Mouse (Mus musculus) monocyte, adult 2 months (primary cell): ENCODE measurements around the gene Cdiptos.

ENCODE experiments used
- DNase-seq, 2 experiments: peaks; one replicate each; pipeline ENCODE4 v3.0.0; 2022; ENCODE audit warnings: low spot score in 2 of 2, low read depth in 1 of 2

Gene Cdiptos

DNA sequence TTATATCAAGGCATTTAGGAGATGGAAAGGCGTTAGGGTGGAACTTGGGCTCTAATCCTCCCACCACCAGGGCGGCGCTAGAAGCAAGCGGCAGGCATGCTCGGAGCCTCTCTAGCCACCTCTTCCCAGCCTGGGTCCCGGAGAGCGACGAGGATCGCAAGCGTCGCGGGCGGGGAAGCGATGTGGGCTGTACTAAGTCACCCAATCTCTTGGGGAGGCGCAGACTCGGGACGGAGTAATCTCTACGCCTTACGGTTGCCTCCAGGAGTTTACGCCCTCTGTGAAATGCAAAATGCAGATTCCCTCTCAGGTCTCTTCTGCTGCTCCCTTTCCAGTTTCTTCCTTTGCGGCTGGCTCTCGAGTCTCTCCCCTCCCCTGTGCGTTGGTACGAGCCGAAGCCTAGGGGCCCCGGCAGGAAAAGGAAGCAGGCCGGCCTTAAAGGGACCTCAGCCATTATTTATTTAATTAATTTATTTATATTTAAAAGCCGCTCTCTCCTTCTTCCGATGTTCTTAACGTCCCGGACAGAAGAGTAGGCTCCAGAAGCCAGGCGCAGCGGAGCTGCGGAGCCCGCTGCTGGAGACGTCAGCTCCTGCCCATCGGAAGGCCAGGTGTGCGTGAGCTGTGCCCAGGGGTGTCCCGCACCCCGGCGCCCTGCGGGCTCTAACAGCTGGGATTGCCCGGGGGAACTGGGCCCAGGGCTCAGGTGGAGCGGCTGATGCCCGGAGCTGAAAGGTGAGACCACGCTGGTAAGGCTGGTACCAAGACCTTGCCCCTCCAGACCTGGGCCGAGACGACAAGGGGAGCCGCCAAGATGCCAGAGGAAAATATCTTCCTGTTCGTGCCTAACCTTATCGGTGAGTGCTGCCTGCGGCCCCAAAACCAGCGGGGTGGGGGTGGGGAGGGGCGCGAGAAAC, at the start of gene Cdiptos:
Gene Cdiptos, minus strand, starts transcription at position 149 of the 917 bp plus-strand sequence.
- peak; percentile 88 to 91 for DNase-seq

DNA sequence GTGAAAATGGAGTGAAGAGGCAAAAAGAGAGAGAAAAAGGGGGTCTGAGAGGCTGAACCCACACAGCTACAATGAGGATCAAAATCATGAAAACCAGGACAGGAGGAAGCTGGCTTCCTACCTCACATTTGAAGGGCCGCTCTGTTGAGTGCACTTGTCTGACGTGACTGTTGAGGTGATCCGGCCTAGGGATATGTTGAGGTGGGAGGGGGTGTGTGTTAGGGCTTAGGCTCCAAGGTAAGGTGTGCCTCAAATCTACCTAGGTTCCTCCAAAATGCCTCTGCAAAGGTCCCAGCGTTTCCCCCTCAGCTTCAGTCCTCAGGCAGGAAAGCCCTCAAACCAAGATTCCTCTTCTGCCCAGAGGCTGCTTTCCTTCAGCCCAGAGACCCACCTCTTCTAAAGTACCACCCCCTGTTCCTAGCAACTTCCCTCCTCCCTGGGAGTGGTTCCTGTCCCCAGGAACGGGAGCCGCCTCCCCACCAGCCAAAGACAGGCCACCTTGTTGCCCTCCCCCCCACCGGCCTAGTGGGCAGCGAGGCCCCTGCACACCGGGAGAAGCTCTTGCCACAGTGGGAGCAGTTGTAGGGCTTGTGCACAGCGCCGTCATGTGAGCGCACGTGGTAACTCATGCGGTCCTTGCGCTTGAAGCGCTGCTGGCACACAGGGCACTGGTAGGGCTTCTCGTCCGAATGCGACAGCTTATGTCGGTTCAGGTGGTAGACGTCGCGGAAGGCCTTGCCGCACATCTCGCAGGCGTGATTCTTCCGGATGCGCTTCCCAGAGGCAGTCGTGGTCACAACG, 49.1 kb upstream of the Cdiptos start:
- DNase-seq = peak; percentile 42 to 64

DNA sequence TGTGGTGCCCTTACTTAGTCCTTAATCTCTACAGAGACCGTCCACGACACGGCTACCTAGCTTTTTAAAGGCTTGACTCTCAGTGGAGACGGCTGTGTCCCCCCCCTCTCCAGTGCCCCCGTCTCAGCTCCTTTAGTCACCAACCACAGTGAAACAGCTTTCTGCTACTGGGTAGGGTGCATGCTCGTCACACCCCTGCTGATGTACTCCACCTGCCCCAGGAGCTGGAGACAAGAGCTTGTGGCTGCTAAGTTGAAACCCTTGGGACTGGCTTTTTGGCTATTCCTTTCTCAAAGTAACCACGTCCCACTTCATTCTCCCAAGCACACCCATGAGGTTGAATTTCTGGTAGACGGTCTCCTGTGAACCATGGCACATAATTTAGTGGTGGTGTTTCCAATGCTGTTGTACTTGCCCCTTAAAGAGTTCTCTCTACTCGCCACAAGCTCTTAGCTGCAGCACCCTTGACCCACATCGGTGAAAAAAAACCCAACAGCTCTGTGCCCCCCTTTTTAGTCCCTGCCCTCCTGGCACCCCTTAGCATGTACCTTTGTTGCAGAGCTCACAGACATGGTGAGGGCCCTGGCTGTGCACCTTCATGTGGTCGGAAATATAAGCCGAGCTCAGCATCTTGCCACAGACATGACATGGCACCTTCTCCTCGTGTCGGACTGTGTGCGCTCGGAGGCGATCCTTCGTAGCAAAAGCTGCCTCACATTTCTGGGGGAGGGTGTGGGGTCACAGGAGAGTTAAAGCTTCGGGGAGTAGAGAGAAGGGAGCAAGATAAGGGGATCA, 48.2 kb upstream of the Cdiptos start:
- DNase-seq = no peak

DNA sequence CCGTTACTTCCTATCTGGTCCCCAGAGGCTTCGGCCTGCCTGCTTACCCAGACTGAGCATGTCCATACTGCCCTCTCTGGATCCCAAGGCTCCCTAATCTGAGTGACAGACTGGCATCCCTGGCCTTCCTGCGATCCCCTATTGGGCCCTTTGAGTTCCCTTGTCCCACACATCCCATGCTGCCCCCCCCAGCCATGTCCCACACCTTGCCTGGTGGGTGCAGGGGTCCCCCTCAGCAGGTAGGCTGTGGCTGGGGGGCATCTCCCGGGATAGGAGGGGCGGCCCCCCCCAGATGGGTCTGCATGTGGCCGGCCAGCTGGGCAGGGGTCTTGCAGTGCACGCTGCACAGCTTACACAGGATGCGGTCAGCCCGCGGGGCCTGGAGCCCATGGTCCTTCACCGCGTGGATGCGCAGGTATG, 47.4 kb upstream of the Cdiptos start:
- DNase-seq = no peak

DNA sequence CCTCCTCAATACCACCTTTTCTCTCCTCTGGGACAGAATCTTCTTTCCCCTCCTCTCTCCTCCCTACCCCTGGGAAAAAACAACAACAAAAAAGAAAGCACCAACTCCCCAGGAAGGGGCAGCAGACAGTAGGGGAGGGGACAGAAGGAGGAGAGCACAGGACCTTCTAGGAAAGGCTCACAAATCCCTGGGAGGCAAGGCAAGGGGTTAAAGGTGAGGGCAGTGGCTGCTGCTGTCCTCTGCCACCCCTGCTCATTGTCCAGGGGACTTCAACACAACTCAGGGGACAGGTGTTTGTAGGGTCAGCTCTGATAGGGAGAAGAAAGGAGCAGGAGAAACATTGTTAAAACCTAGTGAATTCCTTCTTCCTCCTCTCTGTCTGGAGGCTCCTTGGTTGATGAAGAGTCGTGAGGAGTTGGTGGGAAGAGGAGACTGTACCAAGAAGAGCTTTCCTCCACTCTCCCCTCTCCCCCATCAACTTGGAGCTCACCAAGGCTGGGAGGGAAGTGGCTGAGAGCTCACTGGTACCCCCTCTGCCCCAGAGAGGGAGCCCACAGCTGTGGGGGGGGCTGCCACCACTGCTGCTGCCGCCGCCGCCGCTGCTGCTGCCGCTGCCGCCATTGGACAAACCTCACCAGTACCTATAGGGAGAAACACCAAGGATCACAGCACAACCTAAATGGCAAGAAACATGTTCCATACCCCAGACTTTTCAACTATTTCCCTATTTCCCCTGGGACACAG, 46.8 kb upstream of the Cdiptos start:
- no peak for DNase-seq

DNA sequence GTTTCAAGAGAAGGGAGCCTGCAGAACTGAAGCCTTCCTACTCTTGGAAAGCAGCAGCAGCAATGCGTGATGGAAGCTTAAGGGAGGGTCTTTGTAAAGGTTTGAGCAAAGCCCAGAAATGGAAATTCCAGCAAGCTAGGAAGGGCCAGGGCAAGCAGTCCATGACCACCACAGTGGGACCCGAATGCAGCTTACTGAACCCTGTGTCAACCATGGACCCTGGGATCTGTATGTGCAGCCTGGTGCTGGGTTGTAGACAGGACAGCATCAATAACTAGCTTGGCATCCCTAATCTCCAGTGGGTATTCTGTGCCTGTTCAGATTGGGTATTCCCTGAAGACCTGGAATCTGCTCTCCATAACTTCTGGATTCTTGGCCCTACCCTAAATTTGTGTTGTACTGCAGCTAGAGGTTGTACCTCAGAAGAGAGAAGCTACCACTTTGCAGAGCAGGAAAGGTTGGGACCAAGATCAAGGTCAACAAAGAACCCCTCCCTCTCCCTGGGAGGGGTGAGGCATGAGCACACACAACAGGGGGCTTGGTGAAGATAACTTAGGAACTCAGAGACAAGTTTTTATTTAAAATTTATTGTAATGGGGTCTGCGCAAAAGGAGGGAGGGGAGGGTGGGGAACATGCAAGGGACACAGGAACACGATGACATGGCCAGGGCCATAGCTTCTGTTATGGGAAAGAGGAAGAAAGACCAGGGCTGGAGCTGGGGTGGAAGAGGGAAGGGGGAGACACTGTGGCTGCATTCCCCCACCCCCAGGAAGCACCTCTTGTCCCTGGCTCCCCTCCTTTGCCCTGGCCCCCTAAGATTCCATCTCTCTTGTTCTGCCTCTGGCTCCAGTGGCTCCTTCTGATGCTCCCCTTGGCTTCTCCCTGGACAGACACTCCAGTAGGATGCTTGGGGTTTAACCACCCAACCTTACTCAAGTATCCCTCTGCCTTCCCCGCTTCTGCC, 45.9 kb upstream of the Cdiptos start:
- no peak for DNase-seq

GRCm38 (mm10) chr7:127020901-127021562, 45.1 kb upstream of the Cdiptos start, which contains the start of the genes Gm42742 and Prrt2:
Gm42742 (minus strand) TSS chr7:127021097.
Prrt2 (minus strand) TSS chr7:127021211.
- no peak for DNase-seq

DNA sequence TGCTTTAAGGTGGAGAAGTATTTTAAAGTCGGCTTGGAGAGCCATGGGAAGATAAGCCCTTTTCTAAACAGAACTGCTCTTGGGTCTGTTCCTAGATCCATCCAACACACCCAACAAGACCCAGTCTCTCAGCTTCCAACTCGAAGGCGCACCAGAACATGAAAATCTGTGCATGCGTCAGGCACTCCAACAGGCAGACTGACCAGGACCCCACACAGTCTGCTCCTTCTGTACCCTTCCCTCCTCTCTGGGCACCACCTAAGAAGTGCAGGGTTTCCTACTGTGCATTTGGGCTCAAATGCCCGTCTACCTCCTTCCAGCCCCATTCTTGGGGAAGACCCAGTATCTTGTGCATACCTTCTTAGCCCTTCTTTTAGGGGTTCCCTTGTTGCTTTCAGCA, 44.6 kb upstream of the Cdiptos start:
- no peak for DNase-seq

- DNase-seq = no peak
These were observed 44.1 kb upstream of the Cdiptos start for GRCm38 (mm10) chr7:127020031-127020430.

DNA sequence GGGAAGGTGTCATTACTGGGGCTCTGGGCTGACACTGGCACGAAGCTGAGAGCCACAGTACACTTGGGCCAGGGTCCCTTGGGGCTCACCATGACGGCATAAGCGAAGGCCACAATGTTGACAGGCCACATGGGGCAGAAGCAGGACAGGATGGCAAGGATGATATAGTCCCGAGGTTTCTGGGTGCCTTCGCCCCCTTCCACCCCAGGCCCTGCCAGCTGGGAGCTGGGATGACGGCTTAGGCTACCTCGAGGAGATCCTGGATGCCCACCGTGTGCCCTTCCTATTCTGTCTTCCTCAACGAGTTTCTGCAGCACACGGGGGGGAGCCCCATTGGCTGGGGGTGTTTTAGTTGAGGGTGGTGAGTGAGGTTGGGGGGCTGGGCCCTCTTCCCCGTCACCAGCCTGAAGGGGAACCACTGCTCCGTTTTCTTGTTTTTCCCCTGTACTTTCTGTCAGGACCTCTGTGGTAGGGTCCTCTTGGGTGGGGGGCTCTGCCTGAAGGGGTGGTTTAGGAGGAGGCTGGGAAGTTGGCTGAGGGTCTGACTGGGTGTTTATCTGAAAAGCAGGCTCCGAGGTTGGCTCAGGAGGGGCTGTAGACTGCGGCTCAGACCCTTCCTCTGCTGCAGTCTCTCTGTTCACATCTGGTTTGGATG, 43.5 kb upstream of the Cdiptos start:
- DNase-seq = no peak

DNA sequence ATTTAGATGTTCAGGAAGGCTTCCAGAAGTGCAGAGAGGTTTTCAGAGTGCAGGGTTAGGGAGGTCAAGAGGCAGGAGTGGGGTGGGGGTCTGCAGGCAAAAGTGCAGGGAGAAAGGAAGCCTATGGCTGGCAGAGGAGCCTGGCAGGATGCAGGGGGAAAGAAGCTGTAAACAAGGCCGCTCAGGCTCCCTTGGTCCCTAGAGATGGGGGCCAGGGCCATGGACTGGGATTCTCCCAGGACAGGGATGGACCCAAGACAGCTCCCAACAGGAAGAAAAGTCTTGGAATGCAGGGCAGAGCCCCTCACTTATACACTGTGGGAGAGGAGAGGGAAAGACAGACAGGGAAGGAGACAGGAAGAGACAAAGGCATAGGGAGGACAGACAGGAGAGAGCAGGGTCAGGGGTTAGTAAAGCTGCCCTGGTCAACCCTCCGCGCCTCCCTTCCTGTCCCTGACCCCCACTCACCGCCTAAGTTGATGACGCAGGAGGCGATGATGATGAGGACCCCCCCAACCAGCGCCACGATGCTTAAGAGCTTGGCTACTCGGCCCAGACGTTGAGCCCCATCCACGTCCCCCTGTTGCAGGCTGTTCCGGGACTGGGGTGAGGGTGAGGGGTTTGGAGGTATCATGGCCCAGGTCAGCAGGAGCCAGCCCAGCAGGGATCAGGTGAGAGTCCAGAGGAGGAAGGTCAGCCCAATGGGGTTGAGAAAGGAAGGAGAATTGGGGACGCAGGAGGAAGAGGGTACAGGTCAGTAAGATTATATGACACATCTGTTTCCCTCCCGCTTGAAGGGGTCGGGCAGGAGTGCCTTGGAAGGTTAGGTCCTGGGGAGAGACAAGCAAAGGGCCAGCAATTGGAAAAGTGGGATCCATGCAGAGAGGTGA, 42.8 kb upstream of the Cdiptos start:
- DNase-seq = no peak

GRCm38 (mm10) chr7:127017950-127018345, 42.0 kb upstream of the Cdiptos start:
- DNase-seq = no peak

DNA sequence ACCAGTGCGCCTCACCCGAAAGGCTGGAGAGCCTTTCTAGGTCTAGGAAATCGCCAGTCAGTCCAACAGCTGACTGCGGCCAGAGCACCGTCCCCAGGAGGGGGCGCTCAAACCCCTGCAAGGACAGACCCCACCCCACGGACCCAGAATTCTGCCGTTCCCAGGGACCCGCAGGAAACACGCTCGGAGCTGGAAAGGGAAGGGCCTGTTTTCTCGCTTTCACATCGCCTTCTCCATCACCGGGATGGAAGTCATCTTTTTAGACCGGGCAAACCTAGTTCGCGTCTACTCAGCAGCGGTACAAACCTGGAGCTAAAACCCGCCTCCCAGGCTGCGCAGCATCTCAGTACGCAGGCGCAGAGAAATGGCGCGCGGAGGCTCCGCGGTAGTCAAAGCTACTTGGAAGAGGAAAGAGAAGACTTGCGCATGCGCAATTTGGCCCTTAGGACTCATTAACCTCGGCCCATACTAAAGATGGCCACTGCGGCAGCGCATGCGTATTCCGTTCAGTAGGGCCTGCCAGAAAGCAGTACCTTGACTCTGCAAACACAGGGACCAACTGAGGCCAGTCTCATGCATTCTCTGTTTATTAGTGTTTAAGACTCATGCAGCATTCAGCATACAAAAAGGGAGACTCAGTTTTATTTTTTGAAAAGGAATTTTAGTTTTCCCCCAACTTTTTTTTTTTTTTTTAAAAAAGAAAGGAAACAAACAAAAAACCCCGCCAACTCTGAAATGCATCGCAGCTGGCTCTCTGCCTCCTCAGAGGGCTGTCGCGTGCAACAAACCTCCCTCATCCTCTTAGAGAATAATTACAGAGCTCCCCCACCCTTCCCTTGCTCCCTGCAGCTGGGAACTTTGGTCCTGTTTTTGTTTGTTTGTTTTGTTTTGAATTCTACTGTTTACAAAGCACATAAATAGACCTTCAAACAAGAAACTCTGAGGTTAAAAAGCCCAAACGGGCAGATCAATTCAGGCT, 41.4 kb upstream of the Cdiptos start, which contains the start of gene Pagr1a:
Gene Pagr1a, minus strand, starts transcription at position 382 of the 979 bp plus-strand sequence.
- DNase-seq = peak; percentile 90 to 93

DNA sequence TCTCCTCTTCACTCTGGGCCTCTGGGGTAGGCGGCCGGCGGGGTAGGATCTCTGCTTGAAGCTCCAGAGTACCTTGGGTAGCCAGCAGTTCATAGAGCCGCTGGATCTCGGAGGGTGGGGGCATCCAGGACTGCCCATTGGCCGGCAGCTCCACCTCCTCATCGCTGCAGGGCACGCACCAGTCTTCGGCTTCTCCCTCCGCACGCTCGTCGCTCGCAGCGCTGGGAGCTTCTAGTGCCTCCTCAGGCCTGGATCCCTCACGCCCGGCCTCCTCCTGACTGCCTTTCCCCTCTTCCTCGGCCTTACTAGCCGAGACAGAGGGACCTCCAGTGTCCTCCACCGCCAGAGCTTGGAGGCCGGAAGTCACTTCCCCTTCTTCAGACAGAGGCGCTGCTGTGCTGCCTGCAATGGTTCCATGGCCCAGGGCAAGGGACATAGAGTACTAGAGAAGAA, 40.6 kb upstream of the Cdiptos start:
- peak in 1 of 2 experiments; percentile 28 for DNase-seq

GRCm38 (mm10) chr7:127016481-127016485, 40.4 kb upstream of the Cdiptos start, which contains the start of gene Pagr1b:
Pagr1b (minus strand) TSS chr7:127016484.
- no peak for DNase-seq

- no peak for DNase-seq
These were observed 40.2 kb upstream of the Cdiptos start for GRCm38 (mm10) chr7:127016081-127016480.
